Mouse (Mus musculus) cerebellum, postnatal 10 days (tissue): ENCODE measurements around the gene Gm15093.
"Not testable (repeated sequence)": the region's sequence is repeated elsewhere in the genome, so short reads cannot be mapped to it uniquely, and the experiment has no call there.

Experiments
- DNase-seq, 2 experiments: peaks; one replicate each; pipeline ENCODE4 v3.0.0; 2021; ENCODE audit warnings: mixed read lengths in 2 of 2

Gm15093 gene

GRCm38 (mm10) chrX:149272077-149272476 is at the start of gene Gm15093:
Gm15093 (plus strand) TSS chrX:149272377.
- not testable (repeated sequence) for DNase-seq
